Mouse (Mus musculus): ENCODE measurements around the gene Cdk2ap1. TPM values are rescaled to one million over a fixed set of nuclear protein-coding genes. Genes with fewer than 3 reads are reported as not detected.
"Not testable (repeated sequence)": the region's sequence is repeated elsewhere in the genome, so short reads cannot be mapped to it uniquely, and the experiment has no call there.

The Cdk2ap1 gene
- 87.9 and 109 TPM in 2 replicates for polyA plus RNA-seq (2015; fragmentation: Nextera tagmentation; extraction: Ambion mirVana)

DNA sequence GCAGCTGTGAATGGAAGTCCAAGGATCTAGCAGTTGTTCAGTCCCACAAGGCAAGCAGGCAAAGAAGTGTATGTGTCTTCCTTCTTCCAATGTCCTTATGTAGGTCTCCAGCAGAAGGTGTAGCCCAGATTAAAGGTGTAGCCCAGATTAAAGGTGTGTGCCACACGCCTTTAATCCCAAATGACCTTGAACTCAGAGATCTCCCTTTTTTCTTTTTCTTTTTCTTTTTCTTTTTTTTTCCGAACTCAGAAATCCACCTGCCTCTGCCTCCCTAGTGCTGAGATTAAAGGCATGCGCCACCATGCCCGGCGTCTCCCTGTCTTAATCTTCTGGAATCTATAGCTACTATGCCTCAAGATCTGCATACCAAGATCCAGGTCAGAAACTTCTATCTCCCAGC is at the start of gene Cdk2ap1:
TSS of gene Cdk2ap1 (minus strand) at position 101 of the 400 bp plus-strand sequence.
- not testable (repeated sequence) for ATAC-seq (replicated peaks; ENCODE audit: insufficient number of reproducible peaks, insufficient read depth, low FRiP score, low read depth); H3K27me3 ChIP-seq; H3K4me1 ChIP-seq (replicated peaks); H3K9ac ChIP-seq; H3K9me3 ChIP-seq (replicated peaks); H3K4me2 ChIP-seq; H3K4me3 ChIP-seq; H3K27ac ChIP-seq; H3K36me3 ChIP-seq
- WGBS: 92% methylated on average over 5 of the region's 5 CpGs

DNA sequence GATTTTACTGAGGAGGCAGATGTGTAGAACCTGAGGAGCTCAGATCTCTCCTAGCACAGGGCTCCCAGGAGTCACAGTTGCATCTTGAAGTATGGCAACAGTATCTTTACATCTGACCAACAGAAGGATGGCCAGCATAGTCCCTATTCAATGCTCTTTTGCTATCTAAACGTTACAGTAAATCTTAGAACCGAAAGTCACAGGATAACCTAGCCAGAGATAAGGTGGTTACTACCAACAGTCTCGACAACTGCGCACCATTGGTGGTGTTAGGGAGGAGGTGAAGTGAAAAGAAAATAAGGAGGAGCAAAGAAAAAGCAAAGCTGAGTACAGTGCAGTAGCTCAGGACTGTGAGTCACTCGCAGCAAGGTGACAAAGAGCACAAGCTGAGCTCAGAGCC is 49.3 kb upstream of the Cdk2ap1 start:
- H3K9me3 ChIP-seq (replicated peaks): no peaks in the 10 kb centered on the region
- H3K36me3 ChIP-seq: peaks cover 43% of the 10 kb centered on the region
- 84% methylated on average over 5 of the region's 5 CpGs for WGBS
- H3K27ac ChIP-seq: no peak overlapping the region
- no peak overlapping the region for H3K4me2 ChIP-seq
- no peak overlapping the region for H3K9ac ChIP-seq
- H3K4me3 ChIP-seq: no peak overlapping the region
- no peak for ATAC-seq (replicated peaks; ENCODE audit: insufficient number of reproducible peaks, insufficient read depth, low FRiP score, low read depth)
- H3K4me1 ChIP-seq (replicated peaks): peaks cover 2% of the 10 kb centered on the region; the same call in 1 of the 2 replicates
- H3K27me3 ChIP-seq: no peaks in the 10 kb centered on the region

DNA sequence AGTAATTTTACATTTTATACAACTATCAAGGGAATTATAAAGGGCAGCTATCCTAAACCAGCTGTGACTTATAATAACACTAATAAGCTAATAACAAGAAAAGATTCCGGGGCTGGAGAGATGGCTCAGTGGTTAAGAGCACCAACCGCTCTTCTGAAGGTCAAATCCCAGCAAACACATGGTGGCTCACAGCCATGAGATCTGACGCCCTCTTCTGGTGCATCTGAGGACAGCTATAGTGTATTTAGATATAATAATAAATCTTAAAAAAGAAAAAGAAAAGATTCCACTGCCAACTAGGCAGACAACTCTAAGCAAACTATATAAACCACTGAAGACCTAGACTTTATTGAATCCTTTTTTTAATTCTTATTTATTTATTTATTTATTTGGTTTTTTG is 47.9 kb upstream of the Cdk2ap1 start:
- ATAC-seq (replicated peaks; ENCODE audit: insufficient number of reproducible peaks, insufficient read depth, low FRiP score, low read depth): no peak
- Histone ChIP-seq H3K36me3 (peaks cover 56% of the 10 kb centered on the region), H3K27me3 (no peaks in the 10 kb centered on the region), H3K9me3 (replicated peaks) (no peaks in the 10 kb centered on the region), H3K9ac (no peak overlapping the region), H3K27ac (no peak overlapping the region), H3K4me2 (no peak overlapping the region), H3K4me1 (replicated peaks) (no peaks in the 10 kb centered on the region; the same call in 1 of the 2 replicates), H3K4me3 (no peak overlapping the region)
- 76% methylated on average over 3 of the region's 3 CpGs for WGBS

DNA sequence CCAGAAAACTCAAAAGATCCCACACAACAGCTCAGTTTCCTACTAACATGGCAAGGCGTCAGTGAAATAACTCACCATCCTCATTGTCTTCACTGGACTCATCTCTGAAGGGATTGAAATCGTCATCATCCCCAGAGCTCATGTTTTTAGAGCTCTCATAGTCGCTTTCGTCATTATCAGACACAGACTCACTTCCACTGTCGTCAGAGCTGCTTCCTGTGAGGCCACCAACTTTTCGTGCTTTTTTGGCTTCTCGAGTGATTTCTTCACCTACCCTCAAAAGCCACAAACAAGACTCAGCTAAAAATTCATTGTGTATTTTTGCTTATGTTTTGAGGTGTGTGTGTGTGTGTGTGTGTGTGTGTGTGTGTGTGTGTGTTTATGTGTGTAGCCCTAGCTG is 30.8 kb upstream of the Cdk2ap1 start:
- WGBS: 82% methylated on average over 7 of the region's 7 CpGs
- no peak overlapping the region for H3K4me3 ChIP-seq
- ATAC-seq (replicated peaks; ENCODE audit: insufficient number of reproducible peaks, insufficient read depth, low FRiP score, low read depth): no peak
- H3K4me2 ChIP-seq: no peak overlapping the region
- no peaks in the 10 kb centered on the region for H3K4me1 ChIP-seq (replicated peaks)
- peaks cover 88% of the 10 kb centered on the region for H3K36me3 ChIP-seq
- H3K9me3 ChIP-seq (replicated peaks): no peaks in the 10 kb centered on the region
- H3K9ac ChIP-seq: no peak overlapping the region
- no peaks in the 10 kb centered on the region for H3K27me3 ChIP-seq
- H3K27ac ChIP-seq: no peak overlapping the region

DNA sequence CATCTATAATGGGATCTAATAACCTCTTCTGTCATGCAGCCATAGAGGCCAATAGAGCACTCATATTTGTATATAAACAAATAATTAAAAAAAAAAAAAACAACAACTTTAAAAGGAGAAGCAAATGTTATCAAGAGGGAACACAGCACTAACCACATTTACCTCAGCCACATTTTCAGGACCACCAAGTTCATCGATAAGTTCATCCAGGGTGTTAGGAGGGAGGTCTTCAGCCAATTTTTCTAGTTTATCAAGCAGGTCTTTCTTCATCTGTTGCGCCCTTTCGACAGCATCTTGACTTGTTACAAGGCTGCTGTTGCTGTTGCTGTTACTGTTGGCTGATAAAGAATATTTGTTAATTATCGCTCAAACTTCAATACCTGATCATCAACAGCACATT is 29.5 kb upstream of the Cdk2ap1 start:
- no peak overlapping the region for H3K4me2 ChIP-seq
- H3K4me3 ChIP-seq: no peak overlapping the region
- ATAC-seq (replicated peaks; ENCODE audit: insufficient number of reproducible peaks, insufficient read depth, low FRiP score, low read depth): no peak
- H3K27me3 ChIP-seq: no peaks in the 10 kb centered on the region
- 95% methylated on average over 4 of the region's 4 CpGs for WGBS
- H3K9ac ChIP-seq: no peak overlapping the region
- H3K27ac ChIP-seq: no peak overlapping the region
- no peaks in the 10 kb centered on the region for H3K9me3 ChIP-seq (replicated peaks)
- H3K4me1 ChIP-seq (replicated peaks): no peaks in the 10 kb centered on the region
- H3K36me3 ChIP-seq: peaks cover 85% of the 10 kb centered on the region

DNA sequence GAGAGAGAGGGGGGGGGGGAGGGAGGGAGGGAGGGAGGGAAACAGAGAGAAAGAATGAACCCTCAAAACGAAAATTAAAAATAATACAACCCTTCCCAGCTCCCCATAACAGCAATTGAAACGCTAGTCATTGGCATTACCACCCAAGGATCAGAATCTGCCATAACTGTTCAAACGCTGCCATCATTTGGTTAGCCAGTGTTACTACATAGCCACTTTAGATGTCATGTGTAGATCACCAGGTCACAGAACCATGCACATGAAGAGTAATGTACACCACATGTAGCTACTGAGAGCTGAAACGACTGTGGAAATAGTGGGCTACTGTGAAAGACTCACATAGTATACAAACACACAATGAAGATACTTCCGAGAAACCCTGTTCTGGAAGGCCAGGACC is 25.1 kb upstream of the Cdk2ap1 start:
- ATAC-seq (replicated peaks; ENCODE audit: insufficient number of reproducible peaks, insufficient read depth, low FRiP score, low read depth): no peak
- Histone ChIP-seq H3K4me3 (no peak overlapping the region), H3K36me3 (peaks cover 91% of the 10 kb centered on the region), H3K4me1 (replicated peaks) (no peaks in the 10 kb centered on the region), H3K27ac (no peak overlapping the region), H3K4me2 (no peak overlapping the region), H3K9ac (no peak overlapping the region), H3K9me3 (replicated peaks) (no peaks in the 10 kb centered on the region), H3K27me3 (no peaks in the 10 kb centered on the region)
- WGBS: 84% methylated on average over 5 of the region's 5 CpGs

DNA sequence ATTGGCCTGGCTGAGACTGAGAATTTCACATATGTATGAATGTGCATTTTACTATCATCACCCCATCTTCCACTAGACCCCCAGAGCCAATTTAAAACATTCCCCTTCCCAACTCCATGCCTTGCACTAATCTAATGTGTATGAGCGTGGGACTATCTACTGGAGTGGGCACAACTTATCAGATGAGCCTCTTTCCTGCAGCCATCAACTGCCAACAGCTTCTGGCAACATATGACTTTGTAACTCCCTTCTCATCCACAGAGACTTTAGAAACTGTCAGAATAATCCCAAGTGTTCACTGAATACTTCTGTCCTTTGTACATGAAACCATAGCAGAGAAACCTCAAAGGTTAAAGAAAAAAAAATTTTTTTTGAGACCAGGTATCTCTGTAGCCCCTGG is 17.2 kb upstream of the Cdk2ap1 start:
- no peaks in the 10 kb centered on the region for H3K9me3 ChIP-seq (replicated peaks)
- 76% methylated on average over 1 of the region's 1 CpGs for WGBS
- ATAC-seq (replicated peaks; ENCODE audit: insufficient number of reproducible peaks, insufficient read depth, low FRiP score, low read depth): no peak
- no peaks in the 10 kb centered on the region for H3K27me3 ChIP-seq
- no peak overlapping the region for H3K9ac ChIP-seq
- peaks cover 83% of the 10 kb centered on the region for H3K36me3 ChIP-seq
- no peak overlapping the region for H3K27ac ChIP-seq
- H3K4me3 ChIP-seq: no peak overlapping the region
- no peak overlapping the region for H3K4me2 ChIP-seq
- no peaks in the 10 kb centered on the region for H3K4me1 ChIP-seq (replicated peaks)

DNA sequence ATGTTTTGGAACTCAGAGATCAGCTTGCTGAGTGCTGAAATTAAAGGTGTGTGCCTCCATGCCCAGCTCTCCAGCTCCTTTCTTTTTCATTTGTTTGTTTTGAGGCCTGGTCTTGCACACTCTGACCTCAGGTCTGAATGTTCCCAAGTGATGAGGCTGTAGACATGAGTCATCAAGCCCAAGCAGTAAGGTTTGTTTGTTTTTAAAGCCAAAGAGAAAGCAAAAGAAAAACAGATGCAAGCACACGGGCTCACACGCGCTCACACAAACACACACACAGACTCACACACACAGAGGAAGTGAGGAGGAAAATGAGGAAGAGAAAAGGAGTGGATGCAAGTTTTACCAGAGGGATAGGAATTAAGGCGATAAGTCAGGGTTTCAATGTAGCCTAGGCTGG is 14.3 kb upstream of the Cdk2ap1 start:
- H3K4me2 ChIP-seq: no peak overlapping the region
- no peaks in the 10 kb centered on the region for H3K27me3 ChIP-seq
- no peaks in the 10 kb centered on the region for H3K4me1 ChIP-seq (replicated peaks)
- H3K9me3 ChIP-seq (replicated peaks): no peaks in the 10 kb centered on the region
- no peak overlapping the region for H3K27ac ChIP-seq
- peaks cover 81% of the 10 kb centered on the region for H3K36me3 ChIP-seq
- WGBS: 85% methylated on average over 4 of the region's 4 CpGs
- no peak overlapping the region for H3K9ac ChIP-seq
- no peak for ATAC-seq (replicated peaks; ENCODE audit: insufficient number of reproducible peaks, insufficient read depth, low FRiP score, low read depth)
- H3K4me3 ChIP-seq: no peak overlapping the region

DNA sequence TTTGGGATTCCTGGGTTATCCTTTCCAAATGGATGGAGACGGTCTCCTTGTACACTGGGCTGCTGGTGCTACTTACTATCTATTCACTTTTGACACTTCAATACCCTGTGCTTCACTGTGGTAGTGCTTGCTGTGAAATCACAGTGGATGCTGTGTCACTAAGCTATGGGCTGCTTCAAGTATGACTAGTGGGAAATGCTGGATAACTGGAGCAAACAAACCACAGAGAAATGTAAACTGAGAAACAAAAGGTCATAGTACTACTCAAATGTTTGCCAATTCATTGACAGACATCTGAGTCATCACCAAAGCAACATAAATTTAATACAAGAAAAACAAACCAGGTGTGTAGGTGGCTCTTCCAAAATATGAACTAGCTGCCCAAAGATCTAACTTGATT is 13.5 kb upstream of the Cdk2ap1 start:
- Histone ChIP-seq H3K4me3 (no peak overlapping the region), H3K27me3 (no peaks in the 10 kb centered on the region), H3K4me2 (no peak overlapping the region), H3K27ac (no peak overlapping the region), H3K9me3 (replicated peaks) (no peaks in the 10 kb centered on the region), H3K36me3 (peaks cover 81% of the 10 kb centered on the region), H3K4me1 (replicated peaks) (no peaks in the 10 kb centered on the region), H3K9ac (no peak overlapping the region)
- 83% methylated on average over 1 of the region's 1 CpGs for WGBS
- no peak for ATAC-seq (replicated peaks; ENCODE audit: insufficient number of reproducible peaks, insufficient read depth, low FRiP score, low read depth)

DNA sequence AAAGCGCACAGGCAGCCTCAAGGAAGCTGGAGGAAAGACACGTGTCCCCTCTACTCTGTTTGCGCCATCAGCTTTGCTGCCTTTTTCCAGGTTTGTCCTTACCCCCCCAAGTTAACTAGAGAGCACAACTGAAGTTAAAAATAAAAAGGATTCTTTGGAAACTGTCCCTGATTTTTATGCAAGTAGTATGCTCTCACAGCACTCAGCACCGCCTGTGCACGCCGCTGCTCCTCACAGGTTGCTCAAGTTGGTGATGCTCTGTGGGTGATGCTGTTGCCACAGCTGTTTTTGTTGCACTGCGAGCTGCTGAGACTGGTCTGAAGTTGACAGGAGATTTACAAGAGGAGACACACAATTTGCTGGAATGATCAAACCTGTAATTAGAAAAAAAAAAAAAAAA is 11.4 kb upstream of the Cdk2ap1 start:
- no peak for ATAC-seq (replicated peaks; ENCODE audit: insufficient number of reproducible peaks, insufficient read depth, low FRiP score, low read depth)

DNA sequence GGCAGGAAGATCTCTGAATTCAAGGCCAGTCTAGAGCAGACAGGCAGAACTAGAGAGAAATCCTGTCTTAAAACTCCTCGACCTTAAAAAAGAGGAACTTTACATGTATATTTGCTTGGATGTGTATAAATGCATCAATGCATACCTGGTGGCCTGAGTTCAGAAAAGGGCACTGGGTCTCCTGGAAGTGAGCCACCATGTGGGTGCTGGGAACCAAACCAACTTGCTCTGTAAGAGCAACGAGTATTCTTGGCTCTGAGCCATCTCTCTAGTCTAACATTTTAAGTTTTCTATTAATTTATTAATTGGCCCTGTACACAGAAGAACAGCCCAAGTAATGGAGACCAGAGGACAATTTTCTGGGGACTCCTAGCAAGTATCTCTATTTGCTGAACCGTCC is 3.8 kb upstream of the Cdk2ap1 start:
- H3K27me3 ChIP-seq: no peaks in the 10 kb centered on the region
- H3K27ac ChIP-seq: no peak overlapping the region
- no peaks in the 10 kb centered on the region for H3K4me1 ChIP-seq (replicated peaks)
- WGBS: 66% methylated on average over 3 of the region's 3 CpGs
- H3K9me3 ChIP-seq (replicated peaks): no peaks in the 10 kb centered on the region
- H3K36me3 ChIP-seq: peaks cover 38% of the 10 kb centered on the region
- no peak overlapping the region for H3K4me3 ChIP-seq
- H3K9ac ChIP-seq: no peak overlapping the region
- ATAC-seq (replicated peaks; ENCODE audit: insufficient number of reproducible peaks, insufficient read depth, low FRiP score, low read depth): no peak
- H3K4me2 ChIP-seq: no peak overlapping the region

More for the DNA sequence above, 11.4 kb upstream of the Cdk2ap1 start:
- Histone ChIP-seq H3K4me1 (replicated peaks) (no peaks in the 10 kb centered on the region), H3K9me3 (replicated peaks) (no peaks in the 10 kb centered on the region), H3K27me3 (no peaks in the 10 kb centered on the region), H3K36me3 (peaks cover 83% of the 10 kb centered on the region), H3K4me3 (no peak overlapping the region), H3K27ac (no peak overlapping the region), H3K9ac (no peak overlapping the region), H3K4me2 (no peak overlapping the region)
- WGBS: 97% methylated on average over 7 of the region's 7 CpGs

DNA sequence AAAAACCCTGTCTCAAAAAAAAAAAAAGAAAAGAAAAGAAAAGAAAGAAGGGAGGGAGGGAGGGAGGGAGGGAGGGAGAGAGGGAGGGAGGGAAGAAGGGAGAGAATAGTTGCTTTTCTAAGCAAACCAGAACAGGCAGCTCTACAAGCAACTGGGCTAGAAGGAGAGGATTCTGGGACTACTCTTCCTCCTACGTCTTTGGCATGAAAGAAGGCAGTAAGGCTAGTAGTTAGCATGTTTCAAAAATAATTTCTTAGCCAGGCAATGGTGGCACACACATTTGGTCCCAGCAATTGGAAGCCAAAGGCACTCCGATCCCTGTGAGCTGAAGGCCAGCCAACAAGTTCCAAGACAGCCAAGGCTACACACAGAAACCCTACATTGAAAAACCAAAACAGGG is 2.9 kb upstream of the Cdk2ap1 start:
- ATAC-seq (replicated peaks; ENCODE audit: insufficient number of reproducible peaks, insufficient read depth, low FRiP score, low read depth): no peak
- H3K4me3 ChIP-seq: no peak overlapping the region

More for the DNA sequence above, 2.9 kb upstream of the Cdk2ap1 start:
- Histone ChIP-seq H3K36me3 (peaks cover 28% of the 10 kb centered on the region), H3K9me3 (replicated peaks) (no peaks in the 10 kb centered on the region), H3K27me3 (no peaks in the 10 kb centered on the region), H3K4me2 (no peak overlapping the region), H3K27ac (no peak overlapping the region), H3K9ac (no peak overlapping the region), H3K4me1 (replicated peaks) (no peaks in the 10 kb centered on the region)
- WGBS: 90% methylated on average over 2 of the region's 2 CpGs
